Mouse (Mus musculus): ENCODE results near the gene Nqo2.

DNA sequence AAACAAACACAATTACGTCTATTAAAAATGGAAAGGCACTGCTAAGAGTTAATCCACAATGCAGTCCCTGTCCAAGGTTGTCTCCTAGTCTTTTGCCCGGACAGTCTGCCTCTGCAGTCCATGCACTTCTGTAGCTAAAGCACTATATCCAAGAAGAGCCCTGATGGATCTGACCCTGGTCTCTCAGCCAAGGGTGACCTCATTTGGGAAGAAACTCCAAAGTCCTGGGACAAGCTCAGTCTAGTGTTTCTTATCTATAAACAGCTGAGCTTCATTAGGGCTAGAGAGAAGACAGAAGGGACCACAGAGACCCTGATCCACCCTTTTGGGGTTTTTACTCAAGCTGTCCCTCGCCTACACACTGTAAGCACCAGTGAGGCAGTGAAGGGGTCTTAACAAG, 33.6 kb upstream of the Nqo2 start:
- TF ChIP-seq GATA1 (IDR thresholded peaks at IDR 0.05; ENCODE audit: borderline replicate concordance, low read length), result no peak
- TF ChIP-seq FLI1 (IDR thresholded peaks at IDR 0.05; ENCODE audit: low read length), result no peak

Measured in megakaryocyte, embryonic 14.5 days (primary cell).